Mouse (Mus musculus): Measurements from ENCODE around the gene Focad. TPM values are rescaled to one million over a fixed set of nuclear protein-coding genes. Genes with fewer than 3 reads are reported as not detected.
A peak's percentile ranks its signal among the peaks of the same experiment; 100 is the strongest.

The Focad gene
- polyA plus RNA-seq, 1 experiment, result 3.7 TPM

- H3K4me3 ChIP-seq (ENCODE audit: insufficient read depth, low read length), result no peak overlapping the region
- no peak overlapping the region for H3K27ac ChIP-seq (ENCODE audit: insufficient read depth, low read depth, low read length)
- peaks cover 18% of the 10 kb centered on the region for H3K4me1 ChIP-seq (ENCODE audit: control insufficient read depth, insufficient read depth, low read length)
- no peak for TF ChIP-seq CTCF (IDR thresholded peaks at IDR 0.05; ENCODE audit: low read depth, low read length)
- TF ChIP-seq POLR2A (IDR thresholded peaks at IDR 0.05; ENCODE audit: borderline replicate concordance, low read depth, low read length), result no peak
Observed at GRCm38 (mm10) chr4:88138366-88138917, 44.0 kb downstream of the Focad start.

GRCm38 (mm10) chr4:88149462-88149861 lies 55.0 kb downstream of the Focad start:
- Histone ChIP-seq H3K4me1 (ENCODE audit: control insufficient read depth, insufficient read depth, low read length) (0 out of 2 replicates have a peak, but pooled peaks cover 2% of the 10 kb centered on the region), H3K27ac (ENCODE audit: insufficient read depth, low read depth, low read length) (no peak overlapping the region), H3K4me3 (ENCODE audit: insufficient read depth, low read length) (no peak overlapping the region)
- no peak for TF ChIP-seq POLR2A (IDR thresholded peaks at IDR 0.05; ENCODE audit: borderline replicate concordance, low read depth, low read length)
- no peak for TF ChIP-seq CTCF (IDR thresholded peaks at IDR 0.05; ENCODE audit: low read depth, low read length)

DNA sequence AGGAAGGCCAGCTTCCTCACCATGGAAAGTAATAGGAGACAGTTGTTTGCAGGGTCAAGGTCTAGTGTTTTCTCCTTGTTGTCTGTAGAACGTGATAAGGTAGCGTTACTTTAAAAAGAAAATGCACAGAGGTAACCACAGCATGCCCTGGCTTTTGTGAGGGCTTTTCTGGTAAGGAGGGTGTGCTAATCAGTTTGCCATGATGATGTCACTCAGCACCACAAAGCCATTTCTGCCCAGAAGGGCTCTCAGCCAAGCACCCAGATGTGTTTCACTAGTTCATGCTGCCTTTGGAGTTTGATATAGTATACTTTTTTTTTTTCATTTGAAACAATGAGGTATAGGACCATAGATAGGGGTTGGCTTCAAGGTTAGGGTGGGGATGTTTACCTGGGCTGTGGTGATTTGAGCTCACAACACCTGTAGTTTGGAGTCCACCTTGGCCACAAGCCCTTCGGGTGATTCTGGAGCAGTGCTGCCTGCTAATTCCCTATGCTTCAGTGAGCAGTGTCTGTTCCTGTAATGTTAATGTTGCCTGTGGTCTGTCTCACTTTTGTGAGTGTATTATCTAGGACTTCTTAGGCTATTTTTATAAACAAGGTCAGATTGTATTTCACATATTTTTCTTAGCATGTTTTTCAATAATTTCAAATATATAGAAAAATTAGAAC lies 61.2 kb downstream of the Focad start:
- no peak for TF ChIP-seq CTCF (IDR thresholded peaks at IDR 0.05; ENCODE audit: low read depth, low read length)
- no peak for TF ChIP-seq POLR2A (IDR thresholded peaks at IDR 0.05; ENCODE audit: borderline replicate concordance, low read depth, low read length)
- H3K4me3 ChIP-seq (ENCODE audit: insufficient read depth, low read length), result no peak overlapping the region
- H3K27ac ChIP-seq (ENCODE audit: insufficient read depth, low read depth, low read length), result no peak overlapping the region
- peaks cover 25% of the 10 kb centered on the region for H3K4me1 ChIP-seq (ENCODE audit: control insufficient read depth, insufficient read depth, low read length)

DNA sequence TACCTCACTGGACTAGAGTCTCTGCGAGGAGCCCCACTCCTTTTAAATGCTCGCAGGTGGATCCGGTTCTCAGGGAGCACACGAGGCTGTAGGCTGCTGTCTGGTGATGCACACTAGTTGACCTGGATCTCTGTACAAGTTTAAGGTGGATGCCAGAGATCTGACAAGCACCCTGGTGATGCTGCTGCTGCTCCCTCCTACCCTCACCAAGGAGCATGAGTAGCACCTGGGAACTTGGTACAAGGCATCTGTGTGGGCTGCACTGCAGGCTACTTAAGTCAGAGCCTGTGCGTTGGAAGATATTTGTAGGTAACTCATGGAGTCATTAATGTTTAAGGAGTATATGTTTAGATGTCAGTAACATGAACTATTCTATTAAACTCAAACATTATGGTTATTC lies 62.5 kb downstream of the Focad start:
- no peak for TF ChIP-seq CTCF (IDR thresholded peaks at IDR 0.05; ENCODE audit: low read depth, low read length)
- TF ChIP-seq POLR2A (IDR thresholded peaks at IDR 0.05; ENCODE audit: borderline replicate concordance, low read depth, low read length), result no peak
- peak overlapping the region; percentile 1; the same call in 1 of the 2 replicates for H3K27ac ChIP-seq (ENCODE audit: insufficient read depth, low read depth, low read length)
- H3K4me3 ChIP-seq (ENCODE audit: insufficient read depth, low read length), result no peak overlapping the region
- peaks cover 26% of the 10 kb centered on the region for H3K4me1 ChIP-seq (ENCODE audit: control insufficient read depth, insufficient read depth, low read length)

GRCm38 (mm10) chr4:88157644-88158043 lies 63.2 kb downstream of the Focad start:
- no peak overlapping the region for H3K4me3 ChIP-seq (ENCODE audit: insufficient read depth, low read length)
- TF ChIP-seq POLR2A (IDR thresholded peaks at IDR 0.05; ENCODE audit: borderline replicate concordance, low read depth, low read length) (no peak), CTCF (IDR thresholded peaks at IDR 0.05; ENCODE audit: low read depth, low read length) (no peak)
- H3K4me1 ChIP-seq (ENCODE audit: control insufficient read depth, insufficient read depth, low read length), result peaks cover 26% of the 10 kb centered on the region
- no peak overlapping the region for H3K27ac ChIP-seq (ENCODE audit: insufficient read depth, low read depth, low read length)

DNA sequence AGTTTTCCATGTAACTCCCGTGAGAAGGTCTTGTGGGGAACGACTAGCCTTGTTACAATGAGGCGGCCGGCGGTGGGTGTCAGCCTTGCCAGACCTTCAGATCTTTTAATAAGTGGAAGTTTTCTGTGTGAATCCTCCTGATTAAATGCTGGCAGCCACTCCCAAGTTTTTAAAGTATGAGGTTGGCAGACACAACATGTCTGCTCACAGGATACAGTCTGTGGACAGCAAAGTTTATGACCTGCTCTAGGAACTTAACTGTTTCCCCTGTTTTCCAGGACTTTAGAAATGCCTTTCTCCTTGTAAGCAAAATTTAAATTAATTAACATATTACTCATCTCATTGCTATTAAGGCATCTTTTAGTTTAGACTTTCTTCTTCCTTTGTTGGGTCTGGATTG lies 64.8 kb downstream of the Focad start:
- H3K4me1 ChIP-seq (ENCODE audit: control insufficient read depth, insufficient read depth, low read length), result peaks cover 26% of the 10 kb centered on the region
- H3K4me3 ChIP-seq (ENCODE audit: insufficient read depth, low read length), result no peak overlapping the region
- TF ChIP-seq POLR2A (IDR thresholded peaks at IDR 0.05; ENCODE audit: borderline replicate concordance, low read depth, low read length) (no peak), CTCF (IDR thresholded peaks at IDR 0.05; ENCODE audit: low read depth, low read length) (no peak)
- H3K27ac ChIP-seq (ENCODE audit: insufficient read depth, low read depth, low read length), result no peak overlapping the region

- H3K4me1 ChIP-seq (ENCODE audit: control insufficient read depth, insufficient read depth, low read length), result peaks cover 23% of the 10 kb centered on the region
- H3K27ac ChIP-seq (ENCODE audit: insufficient read depth, low read depth, low read length), result no peak overlapping the region
- H3K4me3 ChIP-seq (ENCODE audit: insufficient read depth, low read length), result no peak overlapping the region
- no peak for TF ChIP-seq POLR2A (IDR thresholded peaks at IDR 0.05; ENCODE audit: borderline replicate concordance, low read depth, low read length)
- TF ChIP-seq CTCF (IDR thresholded peaks at IDR 0.05; ENCODE audit: low read depth, low read length), result no peak
Observed at GRCm38 (mm10) chr4:88159700-88160099, 65.3 kb downstream of the Focad start.

DNA sequence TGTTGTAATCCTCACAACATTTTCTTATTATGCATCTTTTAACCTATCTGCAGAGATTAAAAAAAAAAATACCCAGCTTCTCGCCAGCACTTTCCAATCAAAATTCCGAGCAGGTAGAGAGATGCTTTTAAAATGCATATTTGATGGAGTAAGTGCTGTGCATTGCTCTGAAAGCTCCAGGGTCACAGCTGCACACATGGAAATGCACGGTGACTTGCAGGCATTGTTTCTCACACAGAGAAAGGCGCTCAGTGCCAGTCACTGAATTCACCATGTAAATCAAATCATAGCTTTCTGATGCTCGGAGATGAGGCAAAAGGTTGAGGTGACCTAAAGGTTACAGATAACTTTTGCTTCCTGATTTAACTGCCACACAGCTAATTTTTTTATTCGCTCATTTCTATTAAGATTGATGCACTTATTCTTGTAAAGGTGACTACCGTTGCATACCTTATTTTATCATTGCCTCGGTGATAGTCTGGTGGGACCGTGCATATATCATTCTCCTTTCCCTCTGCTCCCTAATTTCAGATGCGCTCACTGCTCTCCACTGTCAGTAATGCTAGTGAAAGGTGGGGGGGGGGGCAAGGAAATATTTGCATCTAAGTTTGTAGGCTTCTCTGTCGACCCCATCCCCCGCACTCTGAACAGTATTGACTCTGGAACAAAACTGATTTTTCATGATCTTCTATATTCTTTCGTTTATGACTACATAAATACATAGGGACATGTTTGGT lies 69.2 kb downstream of the Focad start:
- peaks cover 17% of the 10 kb centered on the region for H3K4me1 ChIP-seq (ENCODE audit: control insufficient read depth, insufficient read depth, low read length)

GRCm38 (mm10) chr4:88167008-88167862 lies 72.8 kb downstream of the Focad start:
- Histone ChIP-seq H3K27ac (ENCODE audit: insufficient read depth, low read depth, low read length) (peak overlapping the region; percentile 21; the same call in 1 of the 2 replicates), H3K4me3 (ENCODE audit: insufficient read depth, low read length) (peak overlapping the region; percentile 17; the same call in 1 of the 2 replicates)

More for the DNA sequence above, 69.2 kb downstream of the Focad start:
- no peak overlapping the region for H3K4me3 ChIP-seq (ENCODE audit: insufficient read depth, low read length)
- no peak overlapping the region for H3K27ac ChIP-seq (ENCODE audit: insufficient read depth, low read depth, low read length)
- TF ChIP-seq POLR2A (IDR thresholded peaks at IDR 0.05; ENCODE audit: borderline replicate concordance, low read depth, low read length), result no peak
- TF ChIP-seq CTCF (IDR thresholded peaks at IDR 0.05; ENCODE audit: low read depth, low read length), result no peak

More at GRCm38 (mm10) chr4:88167008-88167862, 72.8 kb downstream of the Focad start:
- peaks cover 14% of the 10 kb centered on the region for H3K4me1 ChIP-seq (ENCODE audit: control insufficient read depth, insufficient read depth, low read length)
- TF ChIP-seq CTCF (IDR thresholded peaks at IDR 0.05; ENCODE audit: low read depth, low read length) (no peak), POLR2A (IDR thresholded peaks at IDR 0.05; ENCODE audit: borderline replicate concordance, low read depth, low read length) (no peak)
